Mouse (Mus musculus) CH12.LX (cell line): ENCODE data around the gene Tkt.

Source experiments
- CTCF ChIP-seq, 2 experiments: IDR thresholded peaks in 1 of 2; conservative IDR thresholded peaks in 1 of 2; 2 replicates each; pipeline ENCODE4 v1.5.1; 2011 to 2012; ENCODE audit warnings: low read depth in 2 of 2, low read length in 2 of 2, improper control_type of control experiment in 1 of 2, inconsistent platforms in 1 of 2, mild to moderate bottlenecking in 1 of 2, moderate library complexity in 1 of 2
- HCFC1 ChIP-seq: IDR thresholded peaks from 2 replicates; pipeline ENCODE4 v1.6.1; 2012; ENCODE audit warnings: low read depth, mild to moderate bottlenecking, inconsistent platforms, low read length, improper control_type of control experiment
- MYC ChIP-seq: IDR thresholded peaks from 2 replicates; pipeline ENCODE4 v1.6.1; 2011; ENCODE audit warnings: low read depth, mild to moderate bottlenecking, improper control_type of control experiment, low read length
- ZNF384 ChIP-seq: IDR thresholded peaks from 2 replicates; pipeline ENCODE4 v1.6.1; 2012; ENCODE audit warnings: low read depth, low read length, improper control_type of control experiment, inconsistent platforms

- TF ChIP-seq MYC = no peak
- TF ChIP-seq ZNF384 = no peak
- TF ChIP-seq CTCF (conservative IDR thresholded peaks at IDR 0.05 in 1 of 2, IDR thresholded peaks at IDR 0.05 in 1 of 2; ENCODE audit: low read depth in 2 of 2, low read length in 2 of 2) = no peak
- TF ChIP-seq HCFC1 = no peak
Measured at GRCm38 (mm10) chr14:30609499-30609898, 61.3 kb downstream of the Tkt start.
